Mouse (Mus musculus) splenic B cell, adult 2 months (primary cell): ENCODE measurements at regions not wholly inside any gene's neighbourhood (a gene's known extent, or its start where the extent isn't known, plus 50 kb on each side); places are given as distances from the start of the nearest gene placed in this dataset.

ENCODE experiments used
- DNase-seq: peaks from one replicate; pipeline ENCODE4 v3.0.0-alpha.2; 2011; ENCODE audit warnings: low read depth, low spot score
- H3K27me3 ChIP-seq: 2 replicates; pipeline ENCODE4 v1.6.1; 2012; ENCODE audit warnings: mild to moderate bottlenecking, low read length, moderate library complexity, mixed read lengths; ENCODE audit not compliant: control insufficient read depth, poor library complexity, insufficient read depth, severe bottlenecking
- H3K36me3 ChIP-seq: 2 replicates; pipeline ENCODE4 v1.6.1; 2012; ENCODE audit warnings: mild to moderate bottlenecking, low read length, moderate library complexity, mixed read lengths; ENCODE audit not compliant: control insufficient read depth, poor library complexity, insufficient read depth, severe bottlenecking

DNA sequence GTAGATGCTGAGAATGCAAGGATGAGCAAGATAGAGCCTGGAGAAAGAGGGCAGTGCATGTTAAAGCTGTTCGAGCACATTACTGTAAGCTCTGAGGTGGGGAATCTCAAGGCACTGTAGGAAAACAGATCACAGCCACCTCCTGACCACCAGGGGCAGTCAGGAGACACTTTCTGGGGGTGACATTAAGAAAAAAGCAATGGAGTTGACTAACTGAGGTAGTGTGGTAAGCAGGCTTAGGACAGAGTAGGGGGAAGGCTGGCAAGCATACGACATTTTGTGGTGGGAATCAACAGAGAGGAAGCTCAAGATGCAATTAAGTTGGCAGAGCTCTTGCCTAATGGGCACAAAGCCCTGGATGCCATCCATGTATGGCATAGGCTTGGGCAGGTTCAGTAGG is 172.9 kb upstream of the Ercc4 start:
- no peak for DNase-seq
- no peaks in the 10 kb centered on the region for H3K27me3 ChIP-seq
- no peaks in the 10 kb centered on the region for H3K36me3 ChIP-seq

DNA sequence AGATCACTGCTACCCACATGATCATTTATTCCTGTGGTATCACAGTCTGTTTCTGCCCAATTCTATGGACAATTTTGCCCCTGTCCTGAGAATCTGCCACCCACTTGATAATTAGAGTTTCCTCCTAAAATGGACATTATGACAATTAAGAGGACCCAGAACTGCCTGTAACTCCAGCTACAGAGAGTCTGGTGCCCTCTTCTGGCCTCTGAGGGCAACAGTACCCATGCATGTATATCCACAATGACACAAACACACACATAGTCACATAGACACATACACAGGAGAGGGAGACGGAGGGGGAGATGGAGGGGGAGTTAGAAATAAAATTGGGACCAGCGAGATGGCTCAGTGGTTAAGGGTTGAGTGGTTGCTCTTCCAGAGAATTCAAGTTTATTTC is 170.9 kb upstream of the Ercc4 start:
- Histone ChIP-seq H3K27me3 (no peaks in the 10 kb centered on the region), H3K36me3 (no peaks in the 10 kb centered on the region)
- DNase-seq, result no peak

DNA sequence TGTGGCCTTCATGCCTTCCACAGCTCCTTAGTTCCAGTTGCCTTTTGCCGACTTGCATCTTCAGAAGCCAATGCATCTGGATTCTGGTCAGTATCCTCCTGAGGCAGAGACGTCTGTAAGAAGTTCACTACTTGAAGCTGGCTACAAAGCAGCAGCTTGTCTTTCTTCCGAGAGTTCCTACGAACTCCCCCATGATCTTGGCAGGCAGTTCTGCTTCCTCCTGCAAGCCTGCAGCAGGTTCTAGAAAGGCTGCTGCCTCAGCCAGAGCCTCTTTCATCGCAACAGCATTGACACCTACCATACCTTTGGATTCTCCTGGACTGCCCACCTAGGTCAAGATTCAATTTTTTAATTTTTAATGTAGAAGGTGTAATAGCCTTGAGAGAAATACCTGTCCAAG is 158.3 kb upstream of the Ercc4 start:
- Histone ChIP-seq H3K27me3 (no peaks in the 10 kb centered on the region), H3K36me3 (no peaks in the 10 kb centered on the region)
- DNase-seq, result no peak

DNA sequence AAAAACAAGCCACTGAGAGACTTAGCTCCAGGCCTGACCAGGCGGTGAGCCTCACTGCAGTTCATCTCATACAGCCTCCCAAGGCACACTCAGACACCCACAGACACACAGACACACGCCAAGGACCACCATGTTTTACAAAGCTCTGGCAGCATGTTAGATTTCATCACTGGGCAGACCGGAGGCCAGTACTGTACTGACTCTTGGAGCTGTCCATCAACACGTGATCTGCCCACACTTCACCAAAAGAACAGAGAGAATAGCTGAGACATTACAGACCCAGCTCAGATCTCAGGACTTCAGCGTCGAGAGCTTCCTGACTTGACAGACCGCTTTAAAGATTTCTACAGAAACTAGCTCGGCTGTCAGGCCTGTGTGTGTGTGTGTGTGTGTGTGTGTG is 155.5 kb upstream of the Ercc4 start:
- no peaks in the 10 kb centered on the region for H3K27me3 ChIP-seq
- DNase-seq, result no peak
- no peaks in the 10 kb centered on the region for H3K36me3 ChIP-seq

DNA sequence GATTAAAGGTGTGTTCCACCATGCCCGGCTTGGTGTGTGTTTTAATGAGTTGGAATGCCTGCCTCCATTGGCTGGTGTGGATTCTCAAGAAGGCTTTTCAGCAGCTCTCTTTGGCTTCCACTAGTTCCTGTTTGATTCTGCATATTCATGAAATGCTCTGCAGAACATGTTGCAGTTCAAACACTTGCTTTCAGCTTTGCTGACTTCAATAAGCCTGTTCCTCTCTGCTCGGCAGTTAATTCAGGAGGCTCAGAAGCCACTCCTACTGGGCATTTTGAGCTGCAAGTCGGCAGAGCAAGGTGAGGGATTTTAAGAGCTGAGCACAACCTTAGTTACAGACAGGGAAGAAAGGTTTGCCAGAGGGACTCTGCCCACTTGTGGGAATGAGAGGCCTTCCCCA is 153.1 kb upstream of the Ercc4 start:
- no peak for DNase-seq
- Histone ChIP-seq H3K36me3 (no peaks in the 10 kb centered on the region), H3K27me3 (no peaks in the 10 kb centered on the region)

DNA sequence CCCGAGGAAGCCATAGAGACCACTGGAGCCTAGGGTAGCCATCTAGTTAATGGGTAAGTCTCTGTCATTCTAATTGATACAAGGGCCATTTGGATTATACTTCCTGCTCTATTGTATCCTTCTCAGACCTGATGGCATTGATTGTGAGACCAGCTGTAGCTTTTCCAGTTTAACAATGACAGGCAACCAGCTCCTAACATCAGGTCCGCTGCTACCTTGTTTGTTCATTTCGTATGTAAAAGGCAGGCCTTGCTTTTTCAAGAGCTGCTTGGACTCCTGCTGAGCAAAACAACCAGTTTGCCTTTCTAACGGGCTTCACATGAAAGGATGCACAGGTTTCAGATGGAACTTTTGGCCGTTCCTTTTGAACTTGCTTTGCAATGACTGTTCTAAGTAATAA is 148.6 kb upstream of the Ercc4 start:
- H3K27me3 ChIP-seq, result no peaks in the 10 kb centered on the region
- DNase-seq, result no peak

DNA sequence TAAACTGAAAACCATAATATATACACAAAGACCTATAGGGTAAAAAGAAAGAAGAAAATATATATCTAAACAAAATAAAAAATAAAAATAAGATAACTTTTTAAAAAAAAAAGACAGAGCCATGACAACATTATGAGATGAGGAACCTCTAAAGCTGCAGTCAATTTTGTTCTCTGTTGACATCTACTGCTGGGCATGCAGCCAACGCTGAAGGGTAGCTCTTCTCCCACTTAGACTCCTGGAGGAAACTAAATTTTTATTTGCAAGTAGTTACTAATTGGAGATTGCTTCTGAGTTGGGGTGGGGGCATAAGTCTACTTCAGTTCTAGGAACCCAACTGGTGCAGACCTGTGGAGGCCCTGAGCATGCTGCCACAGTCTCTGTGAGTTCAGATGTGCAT is 126.8 kb upstream of the Ercc4 start:
- no peaks in the 10 kb centered on the region for H3K27me3 ChIP-seq
- no peaks in the 10 kb centered on the region for H3K36me3 ChIP-seq
- DNase-seq, result no peak

More for the DNA sequence above, 148.6 kb upstream of the Ercc4 start:
- no peaks in the 10 kb centered on the region for H3K36me3 ChIP-seq

DNA sequence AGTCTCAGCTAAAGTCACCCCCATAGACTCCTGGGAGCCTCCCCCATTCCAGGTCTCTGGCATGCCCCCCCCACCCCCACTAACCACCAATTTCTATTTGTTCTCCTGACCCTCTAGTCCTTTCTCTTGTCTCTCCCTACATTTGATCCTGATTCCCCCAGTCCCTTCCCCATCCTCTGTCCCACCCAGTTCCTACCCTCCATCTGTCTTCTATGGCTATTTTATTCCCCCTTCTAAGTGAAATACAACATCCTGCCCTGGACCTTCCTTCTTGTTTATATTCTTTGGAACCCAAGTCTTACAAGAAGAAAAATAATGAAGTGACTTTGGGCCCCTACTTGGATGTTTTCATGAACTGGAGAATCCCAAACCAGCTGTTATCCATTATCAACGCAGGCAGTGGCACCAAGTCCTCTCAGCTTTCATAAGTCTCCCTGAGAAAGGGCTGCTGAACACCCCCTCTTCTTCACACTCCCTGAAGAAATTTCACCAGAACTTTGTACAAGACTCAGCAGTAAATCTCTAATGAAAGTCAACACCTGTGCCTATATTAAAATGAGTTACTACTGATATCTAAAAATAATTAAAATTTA is 108.1 kb upstream of the Ercc4 start:
- H3K27me3 ChIP-seq, result no peaks in the 10 kb centered on the region
- H3K36me3 ChIP-seq, result no peaks in the 10 kb centered on the region
- DNase-seq, result no peak

DNA sequence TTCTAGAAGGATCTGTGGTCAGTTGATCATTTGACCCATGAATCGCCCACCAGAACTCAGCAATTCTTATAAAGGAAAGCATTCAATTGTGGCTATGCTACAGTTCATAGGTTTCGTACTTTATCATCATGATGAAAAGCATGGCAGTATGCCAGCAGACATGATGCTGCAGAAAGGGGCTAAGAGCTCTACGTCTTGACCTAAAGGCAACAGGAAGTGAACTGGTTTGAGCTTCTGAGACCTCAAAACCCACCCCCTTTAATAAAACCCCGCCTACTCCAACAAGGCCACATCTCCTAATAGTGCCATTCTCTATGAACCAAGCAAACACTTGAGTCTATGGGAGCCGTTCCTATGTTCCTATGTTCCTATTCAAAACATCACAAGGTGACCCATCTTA is 96.6 kb upstream of the Ercc4 start:
- H3K27me3 ChIP-seq, result no peaks in the 10 kb centered on the region
- no peak for DNase-seq
- no peaks in the 10 kb centered on the region for H3K36me3 ChIP-seq

DNA sequence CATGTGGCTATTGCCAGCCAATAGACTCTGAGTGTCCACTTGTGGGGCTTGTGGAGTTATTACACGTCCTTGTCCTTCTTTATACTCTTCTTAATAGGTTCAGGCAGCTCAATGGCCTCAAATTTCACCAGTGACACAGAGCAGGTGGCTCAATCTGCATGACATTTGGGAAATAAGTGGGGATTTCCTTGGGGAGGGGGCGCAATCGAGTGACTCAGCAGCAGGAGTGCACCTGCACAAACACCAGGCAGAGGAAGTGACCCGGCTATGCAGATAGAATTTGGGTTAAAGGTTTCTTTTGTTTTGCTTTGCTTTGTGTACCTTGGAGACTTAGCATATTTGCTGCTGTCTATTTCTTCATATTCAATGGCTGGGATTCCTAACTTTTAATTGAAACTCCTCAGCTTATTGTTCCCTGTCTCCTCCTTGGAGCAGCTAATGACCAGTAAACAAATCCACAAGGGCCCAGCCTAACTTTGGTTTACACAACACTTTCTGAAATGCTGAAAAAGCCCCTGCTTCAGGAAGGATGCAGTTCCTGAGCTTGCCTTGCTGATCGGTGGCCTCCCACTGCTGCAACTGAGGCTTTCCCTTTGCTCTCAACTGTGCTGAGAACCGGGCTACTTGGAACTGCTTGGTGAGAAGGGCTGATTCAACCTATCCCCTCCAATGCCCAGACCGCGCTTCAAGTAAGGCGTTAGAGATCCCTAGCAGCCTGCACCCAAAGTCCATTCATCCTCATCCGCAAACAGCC is 95.4 kb upstream of the Ercc4 start:
- DNase-seq, result no peak
- no peaks in the 10 kb centered on the region for H3K36me3 ChIP-seq
- no peaks in the 10 kb centered on the region for H3K27me3 ChIP-seq

DNA sequence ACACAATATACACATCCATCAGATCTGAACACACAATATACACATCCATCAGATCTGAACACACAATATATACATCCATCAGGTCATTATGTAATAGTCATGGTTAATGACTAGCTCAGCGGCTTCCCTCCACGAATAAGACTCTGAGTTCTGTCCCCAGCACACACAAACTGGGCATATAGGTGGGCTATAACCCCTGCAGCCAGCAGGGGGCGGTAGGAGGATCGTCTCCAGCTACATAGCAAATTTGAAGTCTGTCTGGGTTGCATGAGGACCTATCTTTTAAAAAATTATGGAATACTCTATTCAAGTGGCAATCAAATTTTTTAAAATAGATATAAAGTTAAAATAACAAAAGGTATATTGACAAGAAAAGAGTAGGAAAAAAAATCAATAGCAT is 86.6 kb upstream of the Ercc4 start:
- Histone ChIP-seq H3K36me3 (no peaks in the 10 kb centered on the region), H3K27me3 (no peaks in the 10 kb centered on the region)
- DNase-seq, result peak; percentile 40

DNA sequence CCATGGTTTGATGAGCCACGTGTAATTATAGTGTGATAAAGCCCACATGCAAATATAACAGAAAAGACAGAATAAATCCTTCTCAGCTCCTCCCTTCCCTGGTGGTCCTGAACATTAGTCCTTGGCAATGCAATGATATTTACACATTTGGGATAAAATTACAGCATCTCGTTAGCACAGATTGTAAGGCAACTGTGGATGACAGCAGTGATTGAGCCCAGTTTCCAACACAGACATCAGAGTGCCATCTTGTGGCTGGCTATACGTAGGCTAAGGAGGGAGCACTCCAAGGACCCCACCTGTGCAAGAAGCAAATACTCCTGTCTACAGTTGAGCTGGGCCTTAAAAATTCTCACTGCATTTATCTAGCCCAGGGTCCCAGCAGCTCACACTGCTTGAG is 84.1 kb upstream of the Ercc4 start:
- Histone ChIP-seq H3K27me3 (no peaks in the 10 kb centered on the region), H3K36me3 (no peaks in the 10 kb centered on the region)
- no peak for DNase-seq

DNA sequence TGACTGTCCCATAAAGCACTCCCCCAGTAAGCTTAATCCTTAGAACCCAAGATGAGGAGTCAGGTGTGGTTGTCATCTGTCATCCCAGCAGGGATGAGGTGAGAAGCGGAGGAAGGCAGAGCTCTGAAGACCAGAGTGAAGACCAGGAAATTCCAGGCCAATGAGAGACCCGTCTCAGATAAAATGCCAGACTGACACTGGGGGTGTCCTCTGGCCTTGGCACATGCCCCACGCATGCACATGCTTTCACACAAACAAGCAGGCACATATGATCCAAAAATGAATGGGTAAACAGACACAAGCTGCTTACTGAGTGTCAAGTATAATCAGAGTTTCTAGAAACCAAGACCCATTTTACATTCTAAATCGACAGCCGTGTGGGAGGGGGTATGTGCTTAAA is 75.3 kb upstream of the Ercc4 start:
- no peak for DNase-seq
- no peaks in the 10 kb centered on the region for H3K27me3 ChIP-seq
- no peaks in the 10 kb centered on the region for H3K36me3 ChIP-seq

DNA sequence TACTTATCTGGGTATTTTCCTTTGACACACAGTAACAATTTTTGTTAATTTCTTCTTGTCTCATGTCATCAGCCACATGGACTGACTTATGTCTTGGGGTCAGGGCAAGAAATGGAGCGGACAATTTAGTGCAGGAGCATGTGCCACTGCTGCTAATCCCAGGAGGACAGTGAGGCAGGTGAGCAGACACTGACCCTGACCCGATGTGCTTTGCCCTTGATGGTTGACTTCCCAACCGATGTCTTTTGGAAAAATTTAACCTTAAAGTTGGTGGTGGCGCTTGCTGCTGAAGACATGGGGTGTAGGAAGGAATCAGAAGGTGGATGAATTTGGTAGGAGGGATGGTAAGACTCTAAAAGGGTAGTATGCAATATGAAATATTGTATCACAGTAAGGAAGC is 72.9 kb upstream of the Ercc4 start:
- Histone ChIP-seq H3K36me3 (no peaks in the 10 kb centered on the region), H3K27me3 (no peaks in the 10 kb centered on the region)
- no peak for DNase-seq

DNA sequence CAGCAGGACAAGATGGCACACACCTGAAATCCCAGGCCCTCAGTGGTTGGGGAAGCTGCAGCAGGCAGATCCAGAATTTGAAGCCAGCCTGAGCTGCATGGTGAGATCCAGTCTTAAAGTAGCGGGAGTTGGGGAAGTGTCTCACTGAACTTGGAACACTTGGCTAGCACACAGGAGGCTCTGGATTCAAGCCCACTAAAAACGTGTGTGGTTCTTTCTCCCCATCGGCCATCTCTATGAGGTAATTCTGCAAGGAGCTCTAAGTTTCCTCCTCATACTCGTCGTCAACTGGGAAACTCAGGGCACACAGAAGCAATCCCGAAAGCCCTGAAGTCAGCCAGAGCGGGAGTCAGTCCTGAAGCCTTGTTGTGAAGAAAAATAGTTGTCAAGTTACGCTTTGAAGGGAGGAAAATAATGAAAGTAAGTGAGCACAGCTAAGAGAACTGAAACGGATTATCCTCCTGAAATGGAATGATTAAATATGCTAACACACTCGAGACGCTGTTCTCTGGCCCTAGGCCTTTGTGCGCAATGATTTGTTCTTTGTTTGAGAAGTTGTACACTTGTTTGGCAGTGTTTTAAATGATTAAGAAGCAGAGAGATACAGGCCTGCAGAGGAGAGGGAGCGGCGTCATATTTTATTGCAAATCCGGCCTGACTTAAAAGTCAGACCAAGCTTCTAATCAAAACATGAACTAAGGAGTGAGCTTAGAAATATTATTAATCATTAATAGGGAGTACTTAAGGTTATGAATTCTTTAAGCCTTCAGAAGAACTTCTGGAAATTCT is 69.0 kb upstream of the Ercc4 start:
- no peaks in the 10 kb centered on the region for H3K27me3 ChIP-seq
- no peak for DNase-seq
- no peaks in the 10 kb centered on the region for H3K36me3 ChIP-seq
